Mouse (Mus musculus): ENCODE data around the gene Catsperd. TPM values are rescaled to one million over a fixed set of nuclear protein-coding genes. Genes with fewer than 3 reads are reported as not detected.
A peak's percentile ranks its signal among the peaks of the same experiment; 100 is the strongest.

Gene Catsperd
- polyA plus RNA-seq, 1 experiment = 0.25 TPM

DNA sequence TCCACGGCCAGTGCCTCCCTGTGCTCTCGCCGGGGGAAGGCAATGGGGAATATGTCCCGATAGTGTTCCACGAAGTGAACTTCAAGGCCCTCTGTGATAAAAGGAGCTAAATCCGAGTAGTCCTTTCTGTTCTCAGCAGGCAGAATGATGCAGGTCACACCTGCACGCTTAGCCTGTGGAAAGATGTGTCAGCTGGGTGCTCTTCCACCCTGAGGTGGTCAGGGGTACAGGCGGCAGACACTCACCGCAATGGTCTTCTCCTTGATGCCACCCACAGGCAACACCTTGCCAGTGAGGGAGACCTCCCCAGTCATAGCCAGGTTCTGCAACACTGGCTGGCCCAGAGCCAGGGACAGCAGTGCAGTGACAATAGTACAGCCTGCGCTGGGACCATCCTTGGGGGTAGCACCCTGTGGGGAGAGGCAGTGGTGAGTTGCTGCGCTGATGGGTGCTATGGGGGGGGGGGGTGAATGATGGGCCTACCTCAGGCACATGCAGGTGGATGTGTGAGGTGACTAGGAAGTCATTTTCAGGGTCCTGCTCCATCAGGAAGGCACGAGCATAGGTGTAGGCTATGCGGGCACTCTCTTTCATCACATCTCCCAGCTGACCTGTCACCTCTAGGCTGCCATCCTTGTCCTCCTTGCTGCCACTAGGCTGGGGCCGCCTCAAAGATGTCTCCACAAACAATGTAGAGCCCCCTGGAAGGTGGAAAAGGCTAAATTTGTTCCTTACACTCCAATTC, 13.4 kb upstream of the Catsperd start:
- H3K4me3 ChIP-seq (ENCODE audit: low read depth, low read length) = peak overlapping the region; percentile 74
- peaks cover 34% of the 10 kb centered on the region for H3K36me3 ChIP-seq (ENCODE audit: control insufficient read depth, insufficient read depth, low read length)
- no peak overlapping the region for H3K27ac ChIP-seq (ENCODE audit: insufficient read depth, low read depth, low read length)
- 10% methylated on average over 14 of the region's 14 CpGs for WGBS
- peaks cover 23% of the 10 kb centered on the region for H3K4me1 ChIP-seq (ENCODE audit: control insufficient read depth, insufficient read depth, insufficient read length, low read length)
- no peak for TF ChIP-seq CTCF (IDR thresholded peaks at IDR 0.05; ENCODE audit: extremely low read depth, insufficient read length, insufficient replicate concordance, low read depth, low read length)
- H3K27me3 ChIP-seq (ENCODE audit: control insufficient read depth, insufficient read depth, low read length) = no peaks in the 10 kb centered on the region

DNA sequence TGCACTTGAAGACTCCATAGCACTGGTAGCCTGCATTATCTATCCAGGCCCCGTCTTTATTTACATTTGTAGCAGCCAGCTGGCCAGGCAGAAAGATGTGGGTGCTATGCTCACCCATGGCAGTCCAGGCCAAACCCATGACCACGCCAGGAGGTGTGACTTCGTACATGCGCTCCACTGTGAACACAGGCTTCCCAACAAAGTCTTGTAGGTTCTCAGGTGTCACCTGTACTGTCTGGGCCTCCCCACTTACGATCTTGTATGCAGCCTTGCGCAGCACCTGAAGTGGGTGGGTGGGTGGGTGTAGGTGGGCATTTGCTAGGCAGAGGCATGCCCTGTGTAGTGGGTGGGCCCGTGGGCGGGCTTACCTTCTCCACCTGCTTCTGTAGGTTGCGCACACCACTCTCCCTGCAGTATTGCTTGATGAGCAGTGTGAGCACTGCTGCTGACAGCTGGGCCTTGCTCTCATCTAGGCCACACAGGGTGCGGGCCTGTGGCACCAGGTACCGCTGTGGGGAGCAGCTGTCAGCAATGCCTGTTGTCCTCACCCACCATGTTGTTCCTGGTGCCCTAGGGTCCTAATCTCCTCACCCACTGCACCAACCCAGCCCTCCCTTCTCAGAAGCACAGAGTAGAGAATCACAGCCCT, 12.7 kb upstream of the Catsperd start:
- Histone ChIP-seq H3K36me3 (ENCODE audit: control insufficient read depth, insufficient read depth, low read length) (peaks cover 41% of the 10 kb centered on the region), H3K27me3 (ENCODE audit: control insufficient read depth, insufficient read depth, low read length) (no peaks in the 10 kb centered on the region), H3K4me1 (ENCODE audit: control insufficient read depth, insufficient read depth, insufficient read length, low read length) (peaks cover 20% of the 10 kb centered on the region), H3K4me3 (ENCODE audit: low read depth, low read length) (no peak overlapping the region), H3K27ac (ENCODE audit: insufficient read depth, low read depth, low read length) (no peak overlapping the region)
- no peak for TF ChIP-seq CTCF (IDR thresholded peaks at IDR 0.05; ENCODE audit: extremely low read depth, insufficient read length, insufficient replicate concordance, low read depth, low read length)
- no peak for TF ChIP-seq POLR2A (IDR thresholded peaks at IDR 0.05; ENCODE audit: low read depth, low read length)
- 65% methylated on average over 11 of the region's 11 CpGs for WGBS

DNA sequence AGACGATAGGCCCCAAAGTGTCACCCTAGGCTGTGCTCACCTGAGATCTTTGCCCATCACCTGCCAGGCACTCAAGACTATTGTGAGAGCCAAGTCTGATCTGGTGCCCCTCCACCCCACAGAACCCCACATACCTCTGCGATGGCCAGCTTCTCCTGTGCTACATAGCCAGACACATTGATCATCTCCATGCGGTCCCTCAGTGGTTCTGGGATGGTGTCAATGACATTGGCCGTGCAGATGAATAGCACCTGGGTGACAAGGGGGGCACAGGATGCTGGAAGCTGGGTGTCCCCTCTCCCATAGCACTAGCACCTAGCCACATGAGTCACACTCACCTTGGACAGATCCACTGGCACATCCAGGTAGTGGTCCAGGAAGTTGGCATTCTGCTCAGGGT, 12.2 kb upstream of the Catsperd start:
- no peak overlapping the region for H3K27ac ChIP-seq (ENCODE audit: insufficient read depth, low read depth, low read length)
- WGBS = 76% methylated on average over 4 of the region's 4 CpGs
- TF ChIP-seq CTCF (IDR thresholded peaks at IDR 0.05; ENCODE audit: extremely low read depth, insufficient read length, insufficient replicate concordance, low read depth, low read length) = no peak
- TF ChIP-seq POLR2A (IDR thresholded peaks at IDR 0.05; ENCODE audit: low read depth, low read length) = no peak
- no peak overlapping the region for H3K4me3 ChIP-seq (ENCODE audit: low read depth, low read length)
- no peaks in the 10 kb centered on the region for H3K27me3 ChIP-seq (ENCODE audit: control insufficient read depth, insufficient read depth, low read length)
- H3K4me1 ChIP-seq (ENCODE audit: control insufficient read depth, insufficient read depth, insufficient read length, low read length) = peaks cover 19% of the 10 kb centered on the region
- peaks cover 42% of the 10 kb centered on the region for H3K36me3 ChIP-seq (ENCODE audit: control insufficient read depth, insufficient read depth, low read length)

DNA sequence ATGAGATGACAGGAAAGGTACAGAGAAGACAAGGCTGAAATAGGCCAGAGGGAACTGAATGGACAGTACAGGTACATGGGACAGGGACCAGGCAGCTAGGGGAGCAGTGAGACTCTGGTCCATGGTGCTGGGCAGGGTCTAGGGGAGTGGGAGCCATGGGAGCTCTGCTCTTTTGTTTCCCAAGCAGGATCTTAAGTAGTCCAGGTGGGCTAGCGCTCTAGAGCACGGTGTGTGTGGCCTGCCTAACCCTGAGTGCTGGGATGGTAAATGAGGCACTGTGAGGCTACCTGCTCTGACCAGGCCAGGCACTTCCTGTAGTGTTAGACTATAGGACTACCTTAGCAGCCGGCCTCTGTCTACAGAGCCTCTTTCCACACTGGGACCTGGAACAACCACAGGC, 11.2 kb upstream of the Catsperd start:
- Histone ChIP-seq H3K27ac (ENCODE audit: insufficient read depth, low read depth, low read length) (no peak overlapping the region), H3K4me1 (ENCODE audit: control insufficient read depth, insufficient read depth, insufficient read length, low read length) (peaks cover 19% of the 10 kb centered on the region), H3K4me3 (ENCODE audit: low read depth, low read length) (no peak overlapping the region), H3K36me3 (ENCODE audit: control insufficient read depth, insufficient read depth, low read length) (peaks cover 47% of the 10 kb centered on the region), H3K27me3 (ENCODE audit: control insufficient read depth, insufficient read depth, low read length) (no peaks in the 10 kb centered on the region)
- TF ChIP-seq POLR2A (IDR thresholded peaks at IDR 0.05; ENCODE audit: low read depth, low read length) (no peak), CTCF (IDR thresholded peaks at IDR 0.05; ENCODE audit: extremely low read depth, insufficient read length, insufficient replicate concordance, low read depth, low read length) (no peak)
- 74% methylated on average over 3 of the region's 3 CpGs for WGBS

DNA sequence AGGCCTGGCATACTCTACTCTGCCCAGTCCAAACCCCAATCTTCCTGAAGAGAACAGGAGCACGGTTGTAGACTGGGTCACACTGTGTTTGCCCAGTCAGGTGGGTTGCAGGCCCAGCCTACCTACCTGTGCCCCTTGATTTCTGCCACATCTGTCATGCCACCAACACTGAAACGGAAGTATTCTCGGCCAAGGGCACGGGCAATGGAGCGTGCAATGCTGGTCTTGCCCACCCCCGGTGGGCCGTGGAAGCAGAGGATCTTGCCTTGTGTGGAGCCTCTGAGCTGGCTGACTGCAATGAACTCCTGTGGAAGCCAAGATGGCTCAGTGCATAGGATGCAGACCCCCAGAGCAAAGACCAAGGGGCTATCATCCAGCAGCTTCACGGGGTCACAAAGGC, 10.3 kb upstream of the Catsperd start:
- Histone ChIP-seq H3K4me1 (ENCODE audit: control insufficient read depth, insufficient read depth, insufficient read length, low read length) (peaks cover 11% of the 10 kb centered on the region), H3K27ac (ENCODE audit: insufficient read depth, low read depth, low read length) (no peak overlapping the region), H3K36me3 (ENCODE audit: control insufficient read depth, insufficient read depth, low read length) (peaks cover 53% of the 10 kb centered on the region), H3K4me3 (ENCODE audit: low read depth, low read length) (no peak overlapping the region), H3K27me3 (ENCODE audit: control insufficient read depth, insufficient read depth, low read length) (no peaks in the 10 kb centered on the region)
- TF ChIP-seq POLR2A (IDR thresholded peaks at IDR 0.05; ENCODE audit: low read depth, low read length) (no peak), CTCF (IDR thresholded peaks at IDR 0.05; ENCODE audit: extremely low read depth, insufficient read length, insufficient replicate concordance, low read depth, low read length) (no peak)
- 88% methylated on average over 8 of the region's 8 CpGs for WGBS

DNA sequence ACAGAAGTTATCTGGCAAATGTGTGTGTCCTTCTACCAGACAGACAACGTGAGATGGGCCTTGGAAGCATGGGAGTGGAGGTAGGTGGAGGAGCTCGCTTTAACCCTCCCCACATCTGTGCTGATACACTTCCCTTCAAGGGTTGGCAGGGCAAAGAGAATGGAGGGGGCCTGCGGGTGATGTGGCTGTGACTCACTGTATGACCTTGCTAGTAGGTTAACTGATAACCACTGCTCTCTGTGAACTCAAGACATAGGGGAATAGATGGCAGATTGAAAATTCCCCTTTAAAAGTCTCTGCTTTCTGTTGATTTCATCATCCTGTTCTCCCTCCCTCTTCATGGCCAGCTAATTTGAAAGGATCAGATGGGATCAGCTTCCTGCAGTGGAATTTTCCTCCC, 2.4 kb upstream of the Catsperd start:
- H3K36me3 ChIP-seq (ENCODE audit: control insufficient read depth, insufficient read depth, low read length) = peaks cover 11% of the 10 kb centered on the region

DNA sequence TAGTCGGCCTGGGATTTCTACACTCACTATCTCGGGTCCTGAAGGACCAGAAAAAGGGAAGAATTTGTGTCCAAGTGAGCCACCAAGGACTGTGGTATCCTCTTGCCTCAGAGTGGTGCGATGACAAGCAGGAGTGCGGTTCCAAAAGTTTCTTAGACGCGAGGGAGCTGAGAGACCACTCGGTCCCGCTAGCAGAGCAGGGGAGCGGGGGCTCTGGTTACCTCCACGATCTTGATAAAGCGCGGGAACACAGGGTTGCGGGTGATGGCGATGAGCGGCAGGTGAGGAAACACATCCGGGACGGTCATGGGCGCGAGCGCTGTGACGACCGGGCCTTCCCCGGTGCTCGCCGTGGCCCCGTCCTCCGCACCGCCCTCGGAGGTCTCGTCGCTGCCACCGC, 1.7 kb upstream of the Catsperd start:
- under 1% methylated on average over 32 of the region's 32 CpGs for WGBS
- Histone ChIP-seq H3K4me3 (ENCODE audit: low read depth, low read length) (peak overlapping the region; percentile 87), H3K27me3 (ENCODE audit: control insufficient read depth, insufficient read depth, low read length) (no peaks in the 10 kb centered on the region), H3K27ac (ENCODE audit: insufficient read depth, low read depth, low read length) (no peak overlapping the region), H3K36me3 (ENCODE audit: control insufficient read depth, insufficient read depth, low read length) (peaks cover 7% of the 10 kb centered on the region), H3K4me1 (ENCODE audit: control insufficient read depth, insufficient read depth, insufficient read length, low read length) (peaks cover 10% of the 10 kb centered on the region; the same call in 1 of the 2 replicates)
- TF ChIP-seq CTCF (IDR thresholded peaks at IDR 0.05; ENCODE audit: extremely low read depth, insufficient read length, insufficient replicate concordance, low read depth, low read length) (no peak), POLR2A (IDR thresholded peaks at IDR 0.05; ENCODE audit: low read depth, low read length) (no peak)

More for the DNA sequence above, 2.4 kb upstream of the Catsperd start:
- Histone ChIP-seq H3K27me3 (ENCODE audit: control insufficient read depth, insufficient read depth, low read length) (no peaks in the 10 kb centered on the region), H3K4me3 (ENCODE audit: low read depth, low read length) (no peak overlapping the region), H3K4me1 (ENCODE audit: control insufficient read depth, insufficient read depth, insufficient read length, low read length) (peaks cover 10% of the 10 kb centered on the region; the same call in 1 of the 2 replicates), H3K27ac (ENCODE audit: insufficient read depth, low read depth, low read length) (no peak overlapping the region)
- 36% methylated on average over 3 of the region's 3 CpGs for WGBS
- TF ChIP-seq CTCF (IDR thresholded peaks at IDR 0.05; ENCODE audit: extremely low read depth, insufficient read length, insufficient replicate concordance, low read depth, low read length) = no peak
- TF ChIP-seq POLR2A (IDR thresholded peaks at IDR 0.05; ENCODE audit: low read depth, low read length) = no peak
